Mouse (Mus musculus): ENCODE data around the gene Zfp354a. TPM values are rescaled to one million over a fixed set of nuclear protein-coding genes. Genes with fewer than 3 reads are reported as not detected.

The Zfp354a gene
- total RNA-seq, 4 experiments from 2014 or later: 1.5 to 2.3 (median 2.1) TPM

Other genes with a start within 250 kb of the Zfp354a start
- 1 to 10 TPM; 2.3 to 3.6 (median 2.5) TPM for gene Zfp354c, start 231.5 kb upstream of the Zfp354a start, total RNA-seq (2022)
- gene Zfp879, start 217.7 kb upstream of the Zfp354a start, total RNA-seq (2022): 1 to 10 TPM; 1.2 to 2.1 (median 1.7) TPM
- not detected for gene Grm6, start 208.6 kb upstream of the Zfp354a start, total RNA-seq (2022)
- 1 to 10 TPM in 1 of 4 experiments, under 1 TPM in 3; 0.41 to 1.8 (median 0.85) TPM for gene Zfp454, start 171.6 kb upstream of the Zfp354a start, total RNA-seq (2022)
- 1 to 10 TPM; 3.0 to 4.2 (median 3.2) TPM for gene Zfp2, start 143.1 kb upstream of the Zfp354a start, total RNA-seq (2022)
- 1 to 10 TPM; 1.2 to 2.1 (median 1.7) TPM for gene Zfp354b, start 127.6 kb upstream of the Zfp354a start, total RNA-seq (2022)
- gene 4933414I15Rik, start 115.5 kb upstream of the Zfp354a start, total RNA-seq (2022): not detected
- gene Prop1, start 105.5 kb upstream of the Zfp354a start, total RNA-seq (2022): not detected
- gene Olfr1378, start 92.7 kb upstream of the Zfp354a start, total RNA-seq (2022): not detected
- not detected for gene Olfr1377, start 77.3 kb upstream of the Zfp354a start, total RNA-seq (2022)
- gene Olfr51, start 55.7 kb upstream of the Zfp354a start, total RNA-seq (2022): not detected
- not detected for gene Olfr54, start 45.0 kb upstream of the Zfp354a start, total RNA-seq (2022)
- gene Olfr1375, start 11.1 kb upstream of the Zfp354a start, total RNA-seq (2022): not detected
- gene Gm12569, start 161.2 kb downstream of the Zfp354a start, total RNA-seq (2022): not detected
- 10 to 100 TPM; 28.6 to 47.2 (median 37.7) TPM for gene Clk4, start 202.5 kb downstream of the Zfp354a start, total RNA-seq (2022)
- gene BC049762, start 203.8 kb downstream of the Zfp354a start, total RNA-seq (2022): under 1 TPM in 2 of 4 experiments, not detected in 2; 0.38 to 0.50 TPM
- gene Col23a1, start 230.7 kb downstream of the Zfp354a start, total RNA-seq (2022): 1 to 10 TPM; 1.4 to 3.2 (median 1.9) TPM

Data from heart, adult 8-10 months (tissue).